Mouse (Mus musculus) kidney, adult 9 months (tissue): ENCODE results near the gene H2-Ob.

Experiments
- DNase-seq: peaks from one replicate; pipeline ENCODE4 v3.0.0; 2022

The H2-Ob gene

GRCm38 (mm10) chr17:34287648-34288047 is 48.9 kb downstream of the H2-Ob start, which contains the start of gene H2-Aa:
Gene H2-Aa (minus strand): TSS chr17:34287823.
- DNase-seq: peak; percentile 97

GRCm38 (mm10) chr17:34288131-34288530 is 49.4 kb downstream of the H2-Ob start:
- DNase-seq: no peak

- peak; percentile 83 for DNase-seq
These were observed 52.9 kb downstream of the H2-Ob start for GRCm38 (mm10) chr17:34291609-34292008.

DNA sequence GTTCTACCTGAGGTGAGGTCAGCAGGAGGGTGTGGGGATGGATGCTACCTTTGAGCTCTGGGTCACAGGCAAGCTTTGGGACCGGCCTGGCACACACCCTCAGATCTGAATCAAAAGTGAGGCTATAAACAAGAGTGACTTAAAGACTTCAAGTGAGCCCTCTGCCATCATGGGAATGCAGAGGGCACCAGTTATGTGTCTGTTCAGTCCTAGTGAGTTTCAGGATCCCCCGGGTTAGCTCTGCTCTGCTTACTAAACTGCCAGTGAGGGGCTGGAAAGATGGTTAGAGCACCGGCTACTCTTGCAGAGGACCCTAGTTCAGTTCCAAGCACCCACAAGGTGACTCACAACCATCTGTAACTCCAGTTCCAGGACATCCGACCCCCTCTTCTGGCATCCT is 53.9 kb downstream of the H2-Ob start:
- no peak for DNase-seq

GRCm38 (mm10) chr17:34293533-34293932 is 54.8 kb downstream of the H2-Ob start:
- no peak for DNase-seq

GRCm38 (mm10) chr17:34294249-34294648 is 55.5 kb downstream of the H2-Ob start:
- DNase-seq: no peak

- no peak for DNase-seq
These were observed 56.6 kb downstream of the H2-Ob start for GRCm38 (mm10) chr17:34295307-34295706.

DNA sequence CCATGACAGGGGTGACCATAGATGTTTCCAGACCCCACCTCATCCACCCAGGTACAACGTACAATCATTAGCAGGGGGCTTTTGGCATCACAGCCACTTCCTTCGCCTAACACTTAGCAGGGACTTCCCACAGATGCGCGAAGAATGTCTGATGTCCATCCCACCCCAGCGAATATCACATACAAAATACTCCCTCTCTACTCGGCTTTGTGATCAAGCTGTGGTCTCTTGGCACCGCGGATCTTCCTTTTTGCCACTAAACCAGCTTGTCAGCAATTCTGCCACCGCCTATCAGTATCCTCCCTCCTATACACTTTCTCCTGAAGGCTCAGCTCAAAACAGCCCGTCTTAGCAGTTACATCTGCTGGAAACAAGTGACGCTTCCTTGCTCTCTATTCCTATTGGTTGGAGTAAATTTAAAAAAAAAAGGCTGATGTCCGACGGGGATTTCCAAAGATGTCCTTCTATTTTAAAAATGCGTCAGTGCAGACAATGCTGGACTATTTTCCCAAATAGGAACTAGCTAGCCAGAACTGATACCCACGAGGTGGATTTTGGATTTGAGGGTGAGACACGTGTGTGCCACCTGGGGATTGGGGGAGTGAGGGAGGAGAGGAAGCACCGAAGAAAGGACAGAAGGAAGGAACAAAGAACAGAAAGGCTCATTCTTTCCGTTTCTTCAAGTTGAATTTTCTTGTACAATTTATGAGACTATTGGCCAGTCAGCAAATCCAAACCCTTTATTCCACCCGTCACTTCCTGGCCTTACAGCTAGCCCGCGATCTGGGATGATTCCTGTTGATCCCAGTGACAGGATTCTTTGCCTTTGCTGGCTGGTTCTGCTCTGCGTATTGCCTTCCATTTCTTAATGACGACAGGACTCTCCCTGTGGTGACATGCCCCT is 57.4 kb downstream of the H2-Ob start:
- DNase-seq: peak; percentile 92

DNA sequence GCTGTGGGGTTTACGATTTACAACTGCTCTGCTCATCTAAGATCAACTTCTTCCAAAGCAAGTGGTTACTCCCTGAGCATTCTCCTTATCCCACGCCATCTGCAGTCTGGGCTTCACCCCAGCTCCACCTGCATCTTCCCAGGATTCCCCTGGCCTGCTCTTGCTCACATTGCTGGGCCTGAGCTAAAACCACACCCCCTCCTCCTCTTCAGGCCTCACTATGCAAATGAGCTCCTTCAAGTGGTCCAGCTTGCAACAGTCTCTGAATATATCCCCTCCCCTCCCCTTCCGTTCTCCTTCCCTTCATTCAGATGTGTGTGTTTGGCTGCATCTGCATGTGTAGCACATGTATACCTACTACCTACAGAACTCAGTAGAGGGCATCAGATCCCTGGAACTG is 60.7 kb downstream of the H2-Ob start:
- DNase-seq: no peak

GRCm38 (mm10) chr17:34300071-34300470 is 61.4 kb downstream of the H2-Ob start:
- DNase-seq: no peak

DNA sequence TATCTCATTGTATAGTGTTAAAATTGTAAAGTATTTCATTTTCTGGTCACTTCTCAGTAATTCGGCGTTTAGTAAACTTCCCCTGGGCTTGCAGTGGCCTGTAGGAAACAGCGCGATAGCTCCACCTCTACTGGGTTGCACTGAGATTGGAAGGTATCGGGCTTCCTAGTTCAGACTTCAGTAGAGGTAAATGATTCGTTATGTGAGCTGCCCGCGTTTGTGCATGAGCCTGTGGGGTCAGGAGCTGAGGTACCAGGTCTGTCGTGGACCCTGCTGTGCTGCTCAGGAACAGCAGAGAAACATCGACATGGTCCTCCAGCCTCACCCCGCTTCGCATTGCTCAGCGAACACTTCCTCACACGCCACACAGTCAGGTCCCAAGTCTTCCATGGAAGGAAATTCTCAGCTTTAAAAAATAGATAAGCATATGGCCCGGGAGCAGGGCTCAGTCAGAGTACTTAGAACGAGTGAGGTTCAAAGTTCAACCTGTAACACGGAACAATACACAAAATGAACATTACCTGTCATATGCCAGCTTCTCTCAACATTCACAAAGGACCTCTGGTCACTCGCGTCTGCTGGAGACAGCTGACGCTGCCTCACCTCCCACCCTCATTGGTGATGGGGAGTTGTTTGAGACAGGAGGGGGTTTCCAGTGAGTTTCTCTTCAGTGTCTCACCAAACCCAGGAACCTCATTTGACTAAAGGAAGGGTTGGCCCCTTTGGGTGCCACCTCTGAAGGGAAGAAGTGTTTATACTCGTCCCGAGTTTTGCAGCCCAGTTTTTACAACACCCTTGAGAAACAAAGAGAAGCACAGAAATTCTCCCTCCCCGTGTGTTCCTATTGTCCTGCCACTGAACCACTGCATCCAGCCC is 62.2 kb downstream of the H2-Ob start:
- no peak for DNase-seq

DNA sequence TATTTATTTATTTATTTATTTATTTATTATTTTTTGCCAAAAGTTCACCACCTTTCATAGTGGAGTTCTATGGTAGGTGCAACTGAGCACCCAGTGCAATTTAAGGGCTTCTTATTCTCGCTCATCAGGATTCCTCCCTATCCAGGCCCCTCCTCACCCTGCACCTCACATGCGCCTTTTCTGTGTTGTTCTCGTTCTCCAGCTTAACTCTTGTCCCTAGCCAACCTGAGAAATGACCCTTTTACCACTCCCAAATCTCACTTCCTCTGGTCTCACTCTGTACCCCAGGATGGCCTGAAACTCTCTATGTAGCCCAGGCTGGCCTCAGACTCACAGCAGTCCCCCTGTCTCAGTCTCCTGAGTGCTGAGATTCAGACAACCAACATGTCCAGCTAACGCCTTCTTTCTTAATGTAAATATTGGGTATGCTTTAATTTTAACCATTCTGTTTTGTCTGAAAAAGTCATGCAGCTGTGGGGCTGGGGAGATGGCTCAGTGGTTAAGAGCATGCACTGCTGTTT is 63.0 kb downstream of the H2-Ob start:
- DNase-seq: no peak

DNA sequence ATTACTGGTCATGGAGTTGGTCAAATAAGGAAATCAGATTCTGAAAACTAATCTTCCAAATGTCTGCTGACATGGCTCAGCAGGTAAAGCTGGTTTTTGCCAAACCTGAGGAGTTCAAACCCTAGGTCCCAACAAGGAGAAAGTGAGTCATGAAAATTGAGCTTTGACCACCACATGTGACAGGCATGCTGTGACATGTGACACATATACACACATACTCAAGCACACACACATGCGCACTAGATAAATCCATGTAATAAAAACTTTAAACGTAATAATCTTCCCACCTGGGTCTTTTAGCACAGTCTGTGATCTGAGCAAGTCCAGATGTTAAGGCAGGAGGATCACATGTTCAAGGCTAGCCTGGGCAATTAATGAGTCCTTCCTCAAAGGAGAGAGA is 65.1 kb downstream of the H2-Ob start:
- DNase-seq: no peak
